Mouse (Mus musculus) spleen, postnatal 10 days (tissue): Measurements from ENCODE around the gene Ino80b.
A peak's percentile ranks its signal among the peaks of the same experiment; 100 is the strongest.

Experiments used
- DNase-seq, 2 experiments: peaks; one replicate each; pipeline ENCODE4 v3.0.0; 2021 to 2022; ENCODE audit warnings: low spot score in 2 of 2

Ino80b gene

DNA sequence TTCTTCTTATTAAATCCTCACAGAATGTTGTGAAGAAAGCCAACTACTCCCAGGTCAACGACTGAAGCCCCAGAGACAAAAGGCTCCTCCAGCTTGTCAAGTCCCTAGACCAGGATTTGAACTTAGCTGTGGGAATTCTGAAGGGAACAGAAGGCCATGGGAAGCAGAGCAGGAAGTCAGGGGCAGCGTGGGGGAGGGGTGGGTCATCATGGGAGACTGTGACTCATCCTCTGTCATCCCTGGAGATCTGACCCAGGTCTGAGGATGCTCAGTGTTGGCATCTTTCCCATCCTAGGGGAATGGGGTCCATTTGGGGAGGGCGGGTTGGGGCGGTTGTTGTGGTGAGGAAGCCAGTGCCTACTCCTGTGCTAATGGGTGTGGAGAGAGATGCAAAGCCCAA, 16.4 kb upstream of the Ino80b start:
- DNase-seq, result no peak

DNA sequence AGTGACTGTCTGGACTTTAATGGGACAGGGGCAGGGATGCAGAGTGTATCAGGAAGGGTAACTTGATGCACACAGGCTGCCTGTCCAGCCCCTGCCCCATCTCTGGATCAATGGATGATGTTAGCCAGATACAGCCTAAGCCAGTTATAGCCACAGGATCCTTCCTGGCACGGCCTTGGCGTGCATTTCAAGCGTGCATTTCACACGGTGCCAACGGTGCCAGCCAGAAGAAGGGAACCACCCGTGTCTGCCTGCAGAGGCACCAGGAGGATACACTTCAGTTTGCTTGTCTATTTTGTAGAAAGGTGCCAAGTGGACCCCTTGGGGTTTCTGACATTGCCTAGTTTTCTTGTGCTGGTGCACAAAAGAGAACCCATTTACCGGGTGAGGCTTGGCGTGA, 14.8 kb upstream of the Ino80b start:
- peak in 1 of 2 experiments; percentile 13 for DNase-seq

- peak in 1 of 2 experiments; percentile 27 for DNase-seq
Observed at GRCm38 (mm10) chr6:83138056-83138455, 12.8 kb upstream of the Ino80b start.

DNA sequence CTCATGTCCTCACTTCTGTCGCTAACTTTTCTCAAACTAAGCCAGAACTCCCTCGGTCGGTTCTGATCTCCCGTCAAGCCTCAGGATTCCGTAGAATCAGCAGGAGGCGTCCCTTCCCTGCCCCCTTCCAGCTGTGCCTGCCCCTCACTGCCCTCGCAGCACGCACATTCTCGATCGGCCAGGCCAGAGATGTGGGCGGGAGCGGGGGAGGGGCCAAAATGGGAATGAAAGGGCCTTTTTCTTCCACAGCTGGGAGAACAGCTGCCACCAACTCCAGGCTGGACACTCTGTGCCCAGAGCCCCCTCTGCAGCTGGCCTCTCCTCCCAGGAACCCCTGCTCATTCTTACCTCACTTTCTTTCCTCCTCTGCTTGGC, 12.3 kb upstream of the Ino80b start:
- DNase-seq, result peak in 1 of 2 experiments; percentile 61

DNA sequence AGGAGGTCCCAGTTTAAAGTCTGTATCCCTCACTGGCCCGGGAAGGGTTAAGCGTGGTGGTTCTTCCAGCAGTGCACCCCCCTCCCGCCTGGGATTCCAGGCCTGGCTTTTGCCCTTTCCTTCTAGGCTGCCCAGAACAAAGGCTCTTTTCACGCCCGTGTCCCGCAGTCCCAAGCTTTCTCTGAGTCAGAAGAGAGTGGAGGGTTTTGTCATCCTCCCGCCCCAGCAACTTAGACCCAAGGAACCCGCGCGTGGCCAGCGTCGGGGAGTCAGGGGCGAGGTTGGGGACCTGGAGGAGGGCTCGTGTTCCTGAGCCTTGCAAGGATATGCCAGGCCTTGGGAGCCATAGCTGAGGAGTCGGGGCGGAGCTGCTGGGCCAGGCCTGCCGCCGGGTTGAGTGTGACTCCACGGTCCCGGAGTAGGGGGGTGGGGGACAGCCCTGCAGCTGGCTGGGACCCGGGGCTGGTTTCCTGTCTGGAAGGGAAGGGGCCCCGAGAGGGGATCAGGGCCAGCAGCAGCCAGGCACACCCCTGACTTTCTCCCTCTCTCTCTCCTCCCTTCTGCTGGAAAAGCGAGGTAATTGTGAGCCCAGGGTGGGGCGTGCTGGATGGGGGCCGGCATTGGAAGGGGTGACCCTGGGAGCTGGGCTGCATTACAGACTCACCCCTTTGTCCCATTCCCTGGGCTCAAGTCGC, 11.8 kb upstream of the Ino80b start:
- peak; percentile 16 to 31 for DNase-seq

- DNase-seq, result no peak
Observed at GRCm38 (mm10) chr6:83136291-83136880, 11.2 kb upstream of the Ino80b start.

- peak in 1 of 2 experiments; percentile 18 for DNase-seq
Observed at GRCm38 (mm10) chr6:83135571-83136161, 10.4 kb upstream of the Ino80b start.

DNA sequence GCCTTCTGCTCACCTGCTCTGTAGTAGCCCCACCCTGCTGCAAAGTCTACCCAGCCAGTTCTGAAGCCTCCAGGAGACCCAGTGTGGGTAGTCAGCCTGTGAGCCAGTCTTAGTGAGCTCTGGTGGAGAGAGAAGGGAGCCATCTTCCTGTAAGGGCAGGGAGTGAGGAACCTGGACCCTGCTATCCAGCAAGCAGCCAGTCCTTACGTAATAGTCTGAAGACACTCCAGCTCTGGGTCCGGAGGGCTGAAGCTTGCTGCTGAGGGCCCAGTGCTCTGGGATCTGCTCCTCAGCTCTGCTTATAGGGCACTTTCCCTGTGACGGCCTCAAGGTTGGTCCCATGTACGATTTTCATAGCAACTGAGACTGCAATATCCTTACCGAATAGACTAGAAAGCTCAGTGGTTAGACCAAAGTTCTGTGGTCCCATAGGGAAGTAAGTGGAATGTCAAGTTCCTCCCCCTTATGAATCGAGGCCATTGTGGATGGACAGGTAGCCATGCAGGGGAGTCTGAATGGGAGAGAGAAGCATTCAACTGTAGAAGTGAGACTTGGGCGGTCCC, 9.8 kb upstream of the Ino80b start, which contains the start of gene Rtkn:
TSS of gene Rtkn (plus strand) at position 513 of the 563 bp plus-strand sequence.
- no peak for DNase-seq

- no peak for DNase-seq
Observed at GRCm38 (mm10) chr6:83134226-83134625, 9.0 kb upstream of the Ino80b start.

DNA sequence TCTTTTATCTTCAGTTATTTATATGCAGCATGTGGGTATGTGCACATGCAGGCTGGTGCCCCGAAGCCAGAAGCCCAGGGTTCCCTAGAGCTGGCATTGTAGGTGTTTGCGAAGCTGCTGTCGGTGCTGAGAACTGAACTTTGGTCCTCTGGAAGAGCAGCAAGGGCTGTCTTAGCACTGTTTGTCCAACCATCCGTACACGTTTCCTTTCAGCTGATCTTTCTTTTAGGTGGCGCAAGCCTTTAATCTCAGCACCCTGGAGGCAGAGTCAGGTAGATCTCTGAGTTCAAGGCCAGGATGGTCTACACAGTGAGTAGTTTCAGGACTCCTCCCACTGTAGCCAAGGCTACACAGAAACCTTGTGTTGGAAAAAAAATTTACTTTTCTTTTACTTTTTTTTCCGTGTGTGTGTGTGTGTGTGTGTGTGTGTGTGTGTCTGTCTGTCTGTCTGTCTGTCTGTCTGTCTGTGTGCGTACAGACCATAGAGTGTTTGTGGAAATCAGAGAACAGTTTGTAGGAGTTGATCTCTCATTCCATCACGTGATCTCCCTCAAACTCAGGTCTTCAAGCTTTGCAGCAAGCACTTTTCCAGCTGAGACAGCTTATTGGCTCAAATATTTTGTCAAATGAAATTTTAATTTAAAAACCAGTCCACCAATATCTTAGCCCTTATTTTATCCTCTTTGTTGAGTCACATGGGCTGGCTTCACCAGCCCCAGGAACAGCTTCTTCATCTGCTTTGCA, 7.1 kb upstream of the Ino80b start:
- DNase-seq, result no peak

DNA sequence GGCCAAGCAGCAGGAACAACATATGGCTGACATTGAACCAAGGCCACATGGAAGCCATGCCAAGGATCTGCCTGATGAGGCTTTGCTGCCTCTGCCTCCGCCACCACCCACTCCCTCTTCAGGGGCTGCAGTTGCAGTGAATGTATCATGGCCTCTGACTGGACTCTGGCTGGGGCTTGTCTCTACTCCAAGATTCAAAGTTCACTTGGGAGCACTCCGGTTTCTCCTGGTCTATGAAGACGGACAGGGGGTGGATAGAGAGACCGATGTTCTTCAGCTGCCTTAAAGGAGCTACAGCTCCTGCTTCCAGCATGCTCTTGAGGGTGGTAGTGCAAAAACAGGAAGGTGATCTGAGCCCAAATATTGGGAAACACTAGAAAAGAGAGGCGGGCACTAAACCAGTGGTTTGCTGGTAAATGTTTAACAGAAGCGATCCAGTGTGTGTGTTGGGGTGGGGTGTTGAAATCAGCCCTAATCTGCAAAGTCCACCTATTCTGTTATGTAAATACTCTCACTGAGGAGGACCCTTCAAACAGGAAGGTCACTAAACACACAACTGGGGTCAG, 6.3 kb upstream of the Ino80b start:
- DNase-seq, result no peak

DNA sequence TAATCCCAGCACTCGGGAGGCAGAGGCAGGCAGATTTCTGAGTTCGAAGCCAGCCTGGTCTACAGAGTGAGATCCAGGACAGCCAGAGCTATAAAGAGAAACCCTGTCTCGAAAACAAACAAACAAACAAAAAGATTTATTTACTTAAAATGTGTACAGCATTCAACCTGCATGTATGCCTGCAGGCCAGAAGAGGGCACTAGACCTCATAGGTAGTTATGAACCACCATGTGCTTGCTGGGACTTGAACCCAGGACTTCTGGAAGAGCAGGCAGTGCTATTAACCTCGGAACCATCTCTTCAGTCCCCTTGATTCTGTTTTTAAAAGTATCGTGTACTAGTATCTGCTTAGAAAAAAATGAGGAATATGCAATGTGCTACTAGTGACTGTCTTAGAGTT, 2.2 kb upstream of the Ino80b start:
- no peak for DNase-seq

GRCm38 (mm10) chr6:83124851-83125312, 349 bp downstream of the Ino80b start:
- DNase-seq, result peak; percentile 87 to 91

DNA sequence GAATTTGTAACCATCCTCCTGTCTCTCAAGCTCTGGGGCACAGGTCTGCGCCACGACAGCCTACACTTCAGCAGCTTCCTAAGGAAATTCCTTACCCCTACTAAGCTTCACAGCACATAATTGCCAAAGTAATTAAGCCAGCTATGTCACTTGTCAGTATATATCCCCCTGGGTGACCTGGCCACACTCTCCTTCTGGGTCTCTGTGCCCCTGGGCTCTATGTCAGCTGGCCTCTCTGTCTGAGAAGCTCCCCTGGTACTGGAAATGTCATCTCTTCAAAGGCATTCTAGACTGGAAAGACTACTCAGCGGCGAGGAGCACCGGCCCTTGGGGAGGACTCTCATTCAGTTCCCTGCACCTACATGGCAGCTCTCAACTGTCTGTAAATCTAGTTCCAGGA, 2.3 kb downstream of the Ino80b start:
- DNase-seq, result no peak

GRCm38 (mm10) chr6:83121863-83122710, 3.1 kb downstream of the Ino80b start:
- no peak for DNase-seq

DNA sequence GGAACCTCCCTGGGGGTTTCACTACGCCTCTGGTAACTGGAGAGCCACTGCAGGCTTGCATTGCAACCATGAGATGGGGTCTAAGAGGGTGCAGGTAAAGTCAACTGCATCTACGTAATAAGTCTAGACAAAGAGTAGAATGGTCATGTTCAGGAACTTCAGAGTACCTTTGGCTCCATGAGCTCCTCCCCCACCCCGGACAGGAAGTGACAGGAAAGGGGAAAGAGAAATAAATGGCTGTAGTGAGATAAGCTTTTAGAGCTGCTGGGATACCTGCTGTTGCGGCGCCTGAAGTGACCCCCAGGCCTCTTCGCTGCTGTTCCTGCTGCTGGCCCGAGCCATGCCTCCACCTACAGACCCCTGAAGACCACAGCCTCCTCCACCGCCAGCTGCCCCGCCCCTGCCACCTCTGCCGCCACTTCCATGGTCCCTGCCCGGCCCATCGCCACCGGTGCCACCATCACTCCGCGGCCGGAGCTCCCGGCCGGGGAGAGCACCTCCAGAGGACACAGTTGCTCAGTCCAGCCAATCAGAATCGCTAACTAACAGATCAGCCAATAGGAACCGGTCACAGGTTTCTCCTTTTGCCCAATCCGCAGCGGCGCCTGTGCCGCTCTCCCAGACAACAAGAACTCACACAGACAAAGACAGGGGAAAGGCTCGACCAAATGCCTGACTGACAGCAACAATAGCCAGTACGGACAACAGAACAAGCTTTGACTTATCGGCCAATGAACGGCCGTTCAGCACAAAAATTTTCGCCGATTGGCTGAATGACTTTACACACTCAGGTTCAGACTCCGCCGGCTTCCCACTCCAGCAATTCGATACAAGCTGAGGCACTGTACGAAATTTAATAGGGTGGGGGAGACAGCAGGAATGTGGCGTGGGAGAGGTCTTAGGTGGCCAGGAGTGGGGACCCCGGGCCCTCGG, 4.0 kb downstream of the Ino80b start, which contains the start of gene Wbp1:
TSS of gene Wbp1 (minus strand) at position 630 of the 933 bp plus-strand sequence.
- peak; percentile 85 to 90 for DNase-seq

GRCm38 (mm10) chr6:83119734-83120051, 5.5 kb downstream of the Ino80b start:
- peak in 1 of 2 experiments; percentile 41 for DNase-seq

- peak in 1 of 2 experiments; percentile 26 for DNase-seq
Observed at GRCm38 (mm10) chr6:83118825-83119733, 6.2 kb downstream of the Ino80b start.
